Mouse (Mus musculus) brown adipose tissue, adult 24 weeks (tissue): ENCODE measurements around the gene Spred2. TPM values are rescaled to one million over a fixed set of nuclear protein-coding genes. Genes with fewer than 3 reads are reported as not detected.

Experiments used
- H3K27ac ChIP-seq: fragments of 200-500 bp; replicated peaks from 2 replicates; pipeline ENCODE4 v1.5.1; 2012; ENCODE audit warnings: low read depth, mild to moderate bottlenecking, low read length
- H3K4me1 ChIP-seq: fragments of 200-500 bp; 2 replicates; pipeline ENCODE4 v1.6.1; 2012; ENCODE audit warnings: low read length, mixed read lengths; ENCODE audit not compliant: control insufficient read depth, insufficient read depth, insufficient read length
- H3K4me3 ChIP-seq: fragments of 200-500 bp; 2 replicates; pipeline ENCODE4 v1.5.1; 2012; ENCODE audit warnings: low read depth, mild to moderate bottlenecking, low read length, moderate library complexity; ENCODE audit not compliant: insufficient read depth
- polyA plus RNA-seq: library from polyadenylated mRNA; stranded (reverse); fragments of >200 nt; gene quantifications from 2 replicates; pipeline ENCODE4 v1.2.4, GENCODE M21; 2012; ENCODE audit not compliant: missing spikeins, insufficient read depth, insufficient read length

Gene Spred2
- polyA plus RNA-seq, 1 experiment, result 8.4 TPM

- no peaks in the 10 kb centered on the region for H3K4me1 ChIP-seq
- no peak overlapping the region for H3K4me3 ChIP-seq
- H3K27ac ChIP-seq, result no peak overlapping the region
Observed at GRCm38 (mm10) chr11:19918246-19918540, 6.0 kb upstream of the Spred2 start.

- Histone ChIP-seq H3K4me3 (peak overlapping the region; percentile 67), H3K27ac (no peak overlapping the region)
Observed at GRCm38 (mm10) chr11:19919460-19919784, 4.8 kb upstream of the Spred2 start.

DNA sequence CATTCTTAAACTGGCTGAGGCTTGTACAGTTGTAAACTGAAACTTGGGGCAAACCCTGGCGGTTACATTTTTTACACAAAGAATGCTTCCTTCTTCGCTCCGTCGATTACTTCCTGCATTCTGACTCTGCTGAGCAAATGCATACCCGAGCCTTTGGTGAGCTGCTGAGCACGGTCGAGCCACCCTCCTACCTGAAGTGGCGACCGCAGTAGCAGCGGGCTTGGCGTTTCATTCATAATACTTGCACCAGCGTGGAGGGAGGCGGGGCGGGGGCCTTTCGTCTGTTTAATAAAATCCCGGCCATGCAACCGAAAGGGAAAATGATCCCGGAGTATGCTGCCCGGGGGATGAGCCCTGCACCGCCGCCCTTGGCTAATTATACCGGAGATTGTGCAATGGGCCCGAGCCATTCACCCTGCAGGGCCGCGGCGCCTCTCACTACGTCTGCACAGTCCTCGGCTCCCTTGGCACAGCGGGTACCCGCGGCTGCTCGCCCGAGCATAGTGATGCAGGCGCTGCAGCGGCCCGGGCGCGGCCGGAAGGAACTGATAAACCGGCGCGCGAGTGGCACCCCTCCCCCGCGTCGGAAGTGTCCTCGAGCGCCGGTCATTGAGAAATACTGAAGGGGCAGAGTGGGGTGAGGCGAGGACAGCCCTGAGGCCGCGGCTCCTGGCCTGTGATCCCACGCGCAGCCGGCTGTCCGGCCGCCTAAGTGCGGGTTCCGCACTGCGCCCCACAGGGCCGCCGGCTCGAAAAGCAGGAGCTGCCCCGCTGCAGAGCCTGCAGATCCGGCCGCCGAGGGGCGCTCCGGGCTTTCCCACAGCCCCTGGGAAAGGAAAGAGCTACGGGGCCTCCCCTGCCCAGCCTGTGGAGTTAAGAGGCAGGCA, 4.1 kb upstream of the Spred2 start:
- H3K4me3 ChIP-seq, result peak overlapping the region; percentile 67
- H3K4me1 ChIP-seq, result no peaks in the 10 kb centered on the region

More at GRCm38 (mm10) chr11:19919460-19919784, 4.8 kb upstream of the Spred2 start:
- no peaks in the 10 kb centered on the region for H3K4me1 ChIP-seq

DNA sequence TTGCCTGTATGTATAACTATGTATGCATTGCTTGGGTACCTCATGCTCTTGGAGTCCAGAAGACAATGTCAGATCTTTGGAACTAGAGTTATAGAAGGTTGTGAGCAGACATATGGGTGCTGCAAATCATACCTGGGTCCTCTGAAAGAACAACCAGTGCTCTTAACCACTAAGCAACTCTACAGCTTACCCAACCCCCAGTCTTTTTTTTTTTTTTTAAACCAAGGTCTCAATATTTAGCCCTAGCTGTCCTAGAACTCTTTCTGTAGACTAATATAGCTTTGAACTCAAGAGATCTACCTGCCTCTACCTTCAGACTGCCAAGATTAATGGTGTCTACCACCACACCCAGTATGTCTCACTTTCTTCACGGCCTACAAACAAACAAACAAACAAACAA, 2.5 kb upstream of the Spred2 start:
- H3K4me3 ChIP-seq, result no peak overlapping the region
- 0 out of 2 replicates have a peak, but pooled peaks cover 1% of the 10 kb centered on the region for H3K4me1 ChIP-seq
- H3K27ac ChIP-seq, result no peak overlapping the region

More for the DNA sequence above, 4.1 kb upstream of the Spred2 start:
- H3K27ac ChIP-seq, result peak overlapping the region; percentile 35

DNA sequence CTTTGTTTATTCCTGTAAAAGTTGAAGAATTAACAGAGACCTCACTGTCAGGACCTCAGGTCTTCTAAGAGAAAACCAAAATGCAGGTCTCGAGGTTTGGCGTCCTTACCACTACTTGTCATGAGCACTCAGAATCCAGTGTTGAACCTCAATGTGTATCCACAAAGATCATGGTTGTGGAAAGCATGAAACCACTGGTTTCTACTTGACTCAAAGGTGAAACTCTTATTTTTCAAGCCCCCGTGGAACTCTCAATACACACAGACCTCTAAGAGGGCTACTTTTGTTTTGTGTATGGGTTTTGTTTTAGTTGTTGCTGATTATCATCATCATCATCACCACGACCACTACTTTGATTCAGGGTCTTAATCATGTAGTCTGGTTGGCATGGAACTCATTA, 2.0 kb upstream of the Spred2 start:
- Histone ChIP-seq H3K4me1 (0 out of 2 replicates have a peak, but pooled peaks cover 2% of the 10 kb centered on the region), H3K4me3 (no peak overlapping the region), H3K27ac (no peak overlapping the region)

GRCm38 (mm10) chr11:19924757-19925148, 578 bp downstream of the Spred2 start:
- Histone ChIP-seq H3K4me3 (peak overlapping the region; percentile 97), H3K27ac (peak overlapping the region; percentile 88), H3K4me1 (peaks cover 6% of the 10 kb centered on the region; the same call in 1 of the 2 replicates)

DNA sequence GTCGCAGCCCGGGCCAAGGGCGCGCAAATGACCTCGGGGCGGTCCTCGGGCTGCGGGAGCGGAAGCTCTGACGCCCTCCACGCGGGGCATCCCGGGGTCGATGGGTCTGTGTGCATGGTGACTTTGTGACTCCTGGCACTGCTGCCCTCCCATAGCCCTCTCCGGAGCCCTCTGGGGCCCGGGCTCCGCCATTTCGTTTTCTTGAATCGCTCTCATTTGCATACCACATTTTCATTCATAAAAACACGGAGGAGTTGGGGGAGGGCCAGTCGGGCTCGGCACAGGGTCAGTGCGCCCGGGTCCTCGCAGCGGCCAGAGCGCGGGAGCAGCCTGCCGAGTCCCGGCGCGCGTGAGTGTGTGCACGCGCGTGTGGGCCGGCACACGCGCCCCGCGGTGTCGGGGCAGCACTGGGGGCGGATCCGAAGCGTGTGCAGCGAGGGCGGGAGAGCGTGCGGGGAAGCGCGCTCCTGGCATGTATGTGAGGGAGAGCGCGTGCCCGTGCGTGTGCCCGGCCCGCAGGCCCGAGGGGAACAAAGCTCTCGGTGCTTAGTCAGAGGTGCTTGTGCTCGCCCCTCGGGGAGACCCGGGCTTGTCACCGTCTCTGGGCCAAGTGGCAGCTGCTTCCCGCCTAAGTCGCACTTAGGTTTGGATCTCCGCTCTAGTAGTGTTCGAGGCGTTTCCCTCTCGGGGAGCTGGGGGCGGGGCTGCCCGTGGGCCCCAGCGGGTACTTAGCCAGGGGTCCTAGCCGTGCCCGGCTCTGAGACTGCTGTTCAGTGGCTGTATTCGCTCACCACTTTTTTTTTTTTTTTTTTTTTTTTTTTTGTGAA, 1.2 kb downstream of the Spred2 start:
- Histone ChIP-seq H3K4me1 (peaks cover 9% of the 10 kb centered on the region; the same call in 1 of the 2 replicates), H3K27ac (peak overlapping the region; percentile 88), H3K4me3 (peak overlapping the region; percentile 97)

- H3K4me1 ChIP-seq, result peaks cover 9% of the 10 kb centered on the region; the same call in 1 of the 2 replicates
- peak overlapping the region; percentile 97 for H3K4me3 ChIP-seq
- H3K27ac ChIP-seq, result peak overlapping the region; percentile 88
Observed at GRCm38 (mm10) chr11:19925976-19926842, 2.0 kb downstream of the Spred2 start.

- H3K27ac ChIP-seq, result no peak overlapping the region
- no peak overlapping the region for H3K4me3 ChIP-seq
- peaks cover 9% of the 10 kb centered on the region; the same call in 1 of the 2 replicates for H3K4me1 ChIP-seq
Observed at GRCm38 (mm10) chr11:19926843-19927120, 2.6 kb downstream of the Spred2 start.

GRCm38 (mm10) chr11:19928633-19929032, 4.5 kb downstream of the Spred2 start:
- no peak overlapping the region for H3K27ac ChIP-seq
- peaks cover 9% of the 10 kb centered on the region; the same call in 1 of the 2 replicates for H3K4me1 ChIP-seq
- no peak overlapping the region for H3K4me3 ChIP-seq

DNA sequence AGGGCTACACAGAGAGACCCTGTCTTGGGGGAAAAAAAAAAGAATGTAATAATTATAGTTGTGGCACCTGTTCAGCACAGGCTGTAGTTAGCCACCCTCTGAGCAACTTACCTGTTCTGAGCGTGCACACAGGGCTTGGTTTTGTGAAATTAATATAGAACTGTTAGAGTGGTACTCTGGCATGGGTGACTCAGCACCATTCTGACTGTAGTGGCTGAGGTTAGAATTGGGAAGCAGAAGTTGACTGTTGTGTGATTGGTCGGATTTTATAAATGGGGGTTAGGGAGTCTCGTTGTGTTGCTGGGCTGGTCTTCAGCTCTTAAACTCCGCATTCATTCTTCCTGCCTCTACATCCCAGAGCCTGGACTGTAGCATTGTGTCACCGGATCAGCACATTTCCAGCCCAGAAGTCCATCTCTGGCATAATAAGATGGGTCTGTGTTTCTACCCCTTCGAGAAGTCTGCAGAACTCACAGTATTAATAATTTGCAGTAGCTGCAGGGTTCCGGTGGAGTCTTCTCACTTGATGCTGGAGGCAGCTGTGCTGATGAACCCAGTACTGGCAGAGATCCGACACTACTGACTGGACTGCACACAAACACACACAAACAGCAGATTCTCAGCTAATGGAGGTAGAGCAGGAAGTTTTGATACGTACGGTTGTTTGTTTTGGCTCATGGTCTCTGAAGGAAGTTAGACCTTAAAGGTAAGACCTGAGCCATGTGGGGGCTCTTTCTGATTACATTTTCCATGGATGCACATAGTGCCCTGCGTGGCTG, 5.1 kb downstream of the Spred2 start:
- H3K27ac ChIP-seq, result no peak overlapping the region
- H3K4me3 ChIP-seq, result no peak overlapping the region
- H3K4me1 ChIP-seq, result peaks cover 9% of the 10 kb centered on the region; the same call in 1 of the 2 replicates

GRCm38 (mm10) chr11:19931569-19932230, 7.5 kb downstream of the Spred2 start:
- H3K4me1 ChIP-seq, result peaks cover 13% of the 10 kb centered on the region; the same call in 1 of the 2 replicates

DNA sequence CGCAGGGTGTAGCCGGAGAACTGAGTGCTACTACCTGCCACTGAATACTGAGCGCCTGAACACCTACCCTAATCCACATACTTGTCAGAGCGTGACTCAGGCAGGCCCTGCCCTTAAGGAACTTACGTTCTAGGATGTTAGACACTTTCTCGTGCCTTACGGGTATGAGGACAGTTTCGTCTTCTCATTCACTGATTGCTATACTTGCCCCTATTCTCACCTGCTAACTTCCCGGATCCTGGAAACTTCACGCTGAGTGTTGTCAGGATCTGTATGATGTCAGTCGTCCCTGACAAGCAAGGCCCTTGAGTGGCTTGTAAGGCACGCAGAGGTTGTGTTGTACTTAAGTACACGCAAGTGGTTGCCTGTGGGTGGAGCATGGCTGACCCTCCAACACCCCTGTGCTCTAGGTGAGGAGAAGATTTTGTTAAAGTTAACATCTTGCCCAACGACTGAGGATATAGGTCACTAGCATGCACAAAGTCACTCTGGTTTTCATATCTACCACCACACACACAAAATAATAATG, 8.9 kb downstream of the Spred2 start:
- no peak overlapping the region for H3K4me3 ChIP-seq
- H3K4me1 ChIP-seq, result peaks cover 8% of the 10 kb centered on the region; the same call in 1 of the 2 replicates
- H3K27ac ChIP-seq, result no peak overlapping the region

More at GRCm38 (mm10) chr11:19931569-19932230, 7.5 kb downstream of the Spred2 start:
- no peak overlapping the region for H3K27ac ChIP-seq
- H3K4me3 ChIP-seq, result no peak overlapping the region
